Mouse (Mus musculus) bone marrow, adult 2 months (tissue): Measurements from ENCODE around the gene Nit1. TPM values are rescaled to one million over a fixed set of nuclear protein-coding genes. Genes with fewer than 3 reads are reported as not detected.

Experiments used
- H3K27ac ChIP-seq: fragments of 200-500 bp; 2 replicates; pipeline ENCODE4 v1.5.1; 2012; ENCODE audit warnings: low read depth, mild to moderate bottlenecking, control low read depth, inconsistent platforms, low read length; ENCODE audit not compliant: control insufficient read depth, poor library complexity, insufficient read depth
- H3K4me1 ChIP-seq: fragments of 200-500 bp; 2 replicates; pipeline ENCODE4 v1.6.1; 2011; ENCODE audit warnings: low read length; ENCODE audit not compliant: control insufficient read depth, insufficient read depth
- H3K4me3 ChIP-seq: fragments of 200-500 bp; replicated peaks from 2 replicates; pipeline ENCODE3; 2011; ENCODE audit warnings: mild to moderate bottlenecking, low read depth, low read length, control low read depth; ENCODE audit not compliant: control insufficient read depth
- CTCF ChIP-seq: fragments of 200-500 bp; IDR thresholded peaks from 2 replicates; pipeline ENCODE4 v1.5.1; 2011; ENCODE audit warnings: low read length, control low read depth; ENCODE audit not compliant: control insufficient read depth, insufficient read depth
- POLR2A ChIP-seq: fragments of 200-500 bp; IDR thresholded peaks from 2 replicates; pipeline ENCODE4 v1.6.1; 2011; ENCODE audit warnings: low read depth, mild to moderate bottlenecking, control low read depth, low read length, borderline replicate concordance; ENCODE audit not compliant: control insufficient read depth
- WGBS: fragments of 180-500 bp; shearing (Covaris S2); methylation state at CpG from one replicate; pipeline ENCODE4 v1.1.7; 2018; 5-methylcytosine and 5-hydroxymethylcytosine counted together
- polyA plus RNA-seq: library from polyadenylated mRNA; stranded (reverse); fragments of >200 nt; gene quantifications from 2 replicates; pipeline ENCODE4 v1.2.4, GENCODE M21; 2011; ENCODE audit warnings: low replicate concordance; ENCODE audit not compliant: missing spikeins, insufficient read depth, insufficient read length

The Nit1 gene
- polyA plus RNA-seq, 1 experiment, result 18.8 TPM

DNA sequence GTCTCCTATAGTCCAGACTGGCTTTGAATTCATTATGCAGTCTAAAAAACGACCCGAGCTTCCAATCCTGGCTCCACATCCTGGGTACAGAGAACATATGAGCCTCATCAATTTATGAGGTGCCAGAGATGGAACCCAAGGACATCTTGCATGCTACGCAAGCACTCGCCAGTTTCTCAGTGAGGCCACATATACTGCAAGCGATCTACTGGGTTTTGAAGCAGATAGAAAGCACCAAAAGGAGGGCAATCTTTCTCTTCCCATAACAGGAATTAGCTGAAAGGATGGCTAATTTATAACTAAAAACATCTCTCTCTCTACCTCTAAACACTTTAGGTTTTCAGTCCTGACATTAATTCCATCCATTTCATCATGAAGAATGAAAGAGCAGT lies 51.5 kb downstream of the Nit1 start:
- peaks cover 1% of the 10 kb centered on the region; the same call in 1 of the 2 replicates for H3K4me1 ChIP-seq
- H3K27ac ChIP-seq, result no peak overlapping the region
- peak overlapping the region; percentile 99 for H3K4me3 ChIP-seq
- 38% methylated on average over 5 of the region's 5 CpGs for WGBS
- TF ChIP-seq POLR2A, result no peak
- no peak for TF ChIP-seq CTCF

- 81% methylated on average over 3 of the region's 3 CpGs for WGBS
- TF ChIP-seq POLR2A, result no peak
- TF ChIP-seq CTCF, result no peak
These were observed 52.1 kb downstream of the Nit1 start for GRCm38 (mm10) chr1:171293351-171293750.

GRCm38 (mm10) chr1:171288328-171288727 lies 57.1 kb downstream of the Nit1 start:
- TF ChIP-seq POLR2A (no peak), CTCF (no peak)
- 63% methylated on average over 4 of the region's 4 CpGs for WGBS
- Histone ChIP-seq H3K4me1 (peaks cover 3% of the 10 kb centered on the region), H3K4me3 (peak overlapping the region; percentile 50), H3K27ac (no peak overlapping the region)

More at GRCm38 (mm10) chr1:171293351-171293750, 52.1 kb downstream of the Nit1 start:
- Histone ChIP-seq H3K4me3 (no peak overlapping the region), H3K27ac (no peak overlapping the region), H3K4me1 (peaks cover 1% of the 10 kb centered on the region; the same call in 1 of the 2 replicates)

Other genes starting within 250 kb of the Nit1 start
- gene Cfap126, start 231.7 kb downstream of the Nit1 start, polyA plus RNA-seq, result not detected in 2 replicates
- gene Sdhc, start 195.0 kb downstream of the Nit1 start, polyA plus RNA-seq, result 63.6 and 72.1 TPM in 2 replicates
- gene Mpz, start 194.9 kb downstream of the Nit1 start, polyA plus RNA-seq, result not detected in 2 replicates
- gene Pcp4l1, start 149.4 kb downstream of the Nit1 start, polyA plus RNA-seq, result 4.3 and 5.1 TPM in 2 replicates
- gene Nr1i3, start 131.7 kb downstream of the Nit1 start, polyA plus RNA-seq, result 0.80 and 1.0 TPM in 2 replicates
- gene Tomm40l, start 123.1 kb downstream of the Nit1 start, polyA plus RNA-seq, result 10.8 and 20.1 TPM in 2 replicates
- 66.3 and 203 TPM in 2 replicates for gene Apoa2, start 120.6 kb downstream of the Nit1 start, polyA plus RNA-seq
- gene Fcer1g, start 111.3 kb downstream of the Nit1 start, polyA plus RNA-seq, result 102 and 317 TPM in 2 replicates
- 0.25 TPM in 1 of 2 replicates, not detected in the other for gene Adamts4, start 95.2 kb downstream of the Nit1 start, polyA plus RNA-seq
- gene Ndufs2, start 94.3 kb downstream of the Nit1 start, polyA plus RNA-seq, result 109 and 134 TPM in 2 replicates
- gene B4galt3, start 75.3 kb downstream of the Nit1 start, polyA plus RNA-seq, result 29.8 and 67.5 TPM in 2 replicates
- 197 and 282 TPM in 2 replicates for gene Ppox, start 64.5 kb downstream of the Nit1 start, polyA plus RNA-seq
- gene Usp21, start 57.7 kb downstream of the Nit1 start, polyA plus RNA-seq, result 39.1 and 60.0 TPM in 2 replicates
- 34.0 and 84.2 TPM in 2 replicates for gene Ufc1, start 50.6 kb downstream of the Nit1 start, polyA plus RNA-seq
- 31.6 and 49.7 TPM in 2 replicates for gene Dedd, start 16.5 kb downstream of the Nit1 start, polyA plus RNA-seq
- gene Pfdn2, start within 50 bp of the Nit1 start, polyA plus RNA-seq, result 73.2 and 94.4 TPM in 2 replicates
- 1.3 TPM in 1 of 2 replicates, not detected in the other for gene Klhdc9, start 15.2 kb upstream of the Nit1 start, polyA plus RNA-seq
- 0.27 and 1.1 TPM in 2 replicates for gene Nectin4, start 24.5 kb upstream of the Nit1 start, polyA plus RNA-seq
- gene Arhgap30, start 43.3 kb upstream of the Nit1 start, polyA plus RNA-seq, result 36.8 and 72.9 TPM in 2 replicates
- 48.6 and 92.2 TPM in 2 replicates for gene Usf1, start 65.7 kb upstream of the Nit1 start, polyA plus RNA-seq
- gene Tstd1, start 73.2 kb upstream of the Nit1 start, polyA plus RNA-seq, result 8.7 and 19.3 TPM in 2 replicates
- gene F11r, start 91.9 kb upstream of the Nit1 start, polyA plus RNA-seq, result 13.2 and 21.5 TPM in 2 replicates
- 4.5 and 8.7 TPM in 2 replicates for gene Alyref2, start 157.8 kb upstream of the Nit1 start, polyA plus RNA-seq
- not detected in 2 replicates for gene Itln1, start 189.6 kb upstream of the Nit1 start, polyA plus RNA-seq
- 1.9 and 4.0 TPM in 2 replicates for gene Cd244a, start 213.5 kb upstream of the Nit1 start, polyA plus RNA-seq